Mouse (Mus musculus): ENCODE measurements at regions not wholly inside any gene's neighbourhood (a gene's known extent, or its start where the extent isn't known, plus 50 kb on each side); places are given as distances from the start of the nearest gene placed in this dataset.

DNA sequence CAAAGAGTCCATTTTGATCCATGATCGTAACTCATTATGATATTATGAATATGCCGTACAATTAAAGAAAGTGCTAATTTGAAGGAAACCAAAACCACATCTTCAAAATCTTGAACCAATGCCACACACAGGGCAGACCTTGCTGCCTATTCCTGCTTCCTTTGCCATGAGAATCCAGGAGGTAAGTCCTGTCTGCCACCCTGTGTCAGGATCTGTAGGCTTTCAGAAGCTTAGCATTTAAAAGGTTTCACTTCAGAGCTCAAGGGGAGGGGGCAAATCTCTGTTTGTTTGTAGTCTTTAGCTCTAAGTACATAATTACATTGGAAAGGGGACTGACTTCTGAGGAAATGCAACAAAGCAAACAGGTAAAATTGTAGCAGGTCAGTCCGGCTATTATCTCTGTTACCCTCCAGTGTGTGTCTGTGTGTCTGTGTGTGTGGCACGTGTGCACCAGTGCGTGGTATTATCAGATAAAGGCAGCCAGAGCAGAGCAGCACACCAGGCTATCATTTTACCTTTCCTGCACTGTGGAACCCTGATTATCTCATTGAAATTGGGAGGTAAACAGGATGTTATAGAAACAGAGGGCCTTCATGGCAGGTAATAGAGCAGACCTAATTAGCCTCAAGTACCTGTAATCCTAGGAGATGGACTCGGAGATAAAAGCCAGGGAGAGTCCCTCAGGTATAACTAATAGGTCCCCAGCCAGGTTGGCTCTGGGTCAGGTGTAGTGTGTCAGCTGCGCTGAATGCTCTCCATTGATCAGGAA is 948.0 kb upstream of the Zeb2 start:
- Histone ChIP-seq H3K4me1 (ENCODE audit: insufficient read depth, low read length) (no peaks in the 10 kb centered on the region), H3K36me3 (ENCODE audit: insufficient read depth, low read length) (no peaks in the 10 kb centered on the region), H3K9me3 (ENCODE audit: low read length) (no peaks in the 10 kb centered on the region), H3K4me2 (replicated peaks; ENCODE audit: low read depth, low read length) (no peak overlapping the region), H3K27ac (ENCODE audit: low read length) (no peak overlapping the region), H3K27me3 (ENCODE audit: insufficient read depth, low read length) (no peaks in the 10 kb centered on the region), H3K4me3 (ENCODE audit: low read length) (no peak overlapping the region), H3K9ac (replicated peaks; ENCODE audit: low read length) (no peak overlapping the region)
- ATAC-seq (ENCODE audit: low FRiP score, low TSS enrichment), result peak; percentile 81
- 51% methylated on average over 7 of the region's 7 CpGs for WGBS

DNA sequence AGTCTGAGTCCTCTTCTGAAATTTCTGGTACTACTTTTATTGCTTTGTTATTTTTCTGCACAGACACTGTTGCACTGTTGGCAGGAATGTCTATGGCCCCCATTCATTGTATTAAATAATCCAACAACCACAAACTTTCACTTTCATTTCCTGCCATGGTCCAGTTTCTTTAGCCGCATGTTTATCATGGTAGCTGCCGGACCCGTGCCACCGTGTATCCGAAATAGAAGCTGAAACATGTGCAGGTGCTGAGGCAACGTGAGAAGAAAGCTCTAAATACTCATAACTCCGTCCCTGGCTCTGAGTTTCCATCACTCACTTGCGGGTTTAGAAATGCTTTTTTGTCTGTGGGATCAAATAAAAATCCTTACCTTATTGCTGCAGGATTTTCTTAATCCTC is 938.5 kb upstream of the Zeb2 start:
- no peak overlapping the region for H3K4me3 ChIP-seq (ENCODE audit: low read length)
- H3K4me1 ChIP-seq (ENCODE audit: insufficient read depth, low read length), result no peaks in the 10 kb centered on the region
- no peak overlapping the region for H3K9ac ChIP-seq (replicated peaks; ENCODE audit: low read length)
- WGBS, result 69% methylated on average over 8 of the region's 8 CpGs
- H3K27me3 ChIP-seq (ENCODE audit: insufficient read depth, low read length), result no peaks in the 10 kb centered on the region
- no peak overlapping the region for H3K4me2 ChIP-seq (replicated peaks; ENCODE audit: low read depth, low read length)
- H3K9me3 ChIP-seq (ENCODE audit: low read length), result no peaks in the 10 kb centered on the region
- no peak for ATAC-seq (ENCODE audit: low FRiP score, low TSS enrichment)
- H3K27ac ChIP-seq (ENCODE audit: low read length), result no peak overlapping the region
- no peaks in the 10 kb centered on the region for H3K36me3 ChIP-seq (ENCODE audit: insufficient read depth, low read length)

DNA sequence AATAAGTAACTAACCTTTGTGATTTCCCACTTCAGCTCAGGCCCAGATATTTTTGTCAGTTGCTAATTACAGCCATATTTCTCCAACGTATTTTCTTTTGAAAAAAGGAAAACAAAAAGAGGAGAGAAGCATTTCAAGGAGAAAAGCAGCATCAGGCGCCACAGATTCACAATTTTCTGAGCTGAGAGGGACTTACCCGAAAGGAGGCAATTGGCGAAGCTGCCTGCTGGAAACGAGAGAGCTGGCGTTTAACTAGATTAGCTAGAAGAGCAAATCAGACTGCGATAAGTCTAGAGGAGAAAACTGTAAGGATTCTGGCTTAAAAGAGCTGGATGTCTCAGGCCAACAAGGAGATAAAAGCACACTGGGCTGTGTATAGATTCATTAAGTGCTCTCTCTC is 937.7 kb upstream of the Zeb2 start:
- Histone ChIP-seq H3K4me1 (ENCODE audit: insufficient read depth, low read length) (no peaks in the 10 kb centered on the region), H3K27ac (ENCODE audit: low read length) (no peak overlapping the region), H3K9ac (replicated peaks; ENCODE audit: low read length) (no peak overlapping the region), H3K27me3 (ENCODE audit: insufficient read depth, low read length) (no peaks in the 10 kb centered on the region), H3K36me3 (ENCODE audit: insufficient read depth, low read length) (no peaks in the 10 kb centered on the region), H3K4me2 (replicated peaks; ENCODE audit: low read depth, low read length) (no peak overlapping the region), H3K9me3 (ENCODE audit: low read length) (no peaks in the 10 kb centered on the region), H3K4me3 (ENCODE audit: low read length) (no peak overlapping the region)
- 70% methylated on average over 7 of the region's 7 CpGs for WGBS
- no peak for ATAC-seq (ENCODE audit: low FRiP score, low TSS enrichment)

DNA sequence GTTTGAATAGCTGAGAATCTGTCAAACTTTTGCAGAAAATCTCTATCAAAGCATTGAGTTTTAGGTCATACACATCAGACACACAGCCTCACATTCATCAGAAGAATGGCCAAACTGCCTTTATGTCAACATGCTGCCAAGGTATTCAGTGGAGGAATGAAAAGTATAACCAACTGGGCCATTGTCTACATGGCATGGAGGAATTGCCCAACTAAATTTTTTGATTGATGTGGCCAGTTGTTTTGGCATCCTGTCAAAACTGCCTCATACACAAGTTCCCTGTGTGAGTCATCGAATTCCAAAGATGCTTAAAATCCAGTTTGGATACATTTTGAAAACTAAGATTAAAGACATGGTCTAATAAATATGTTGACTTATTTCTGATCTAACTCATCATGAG is 904.7 kb upstream of the Zeb2 start:
- no peak for ATAC-seq (ENCODE audit: low FRiP score, low TSS enrichment)
- 86% methylated on average over 1 of the region's 1 CpGs for whole genome bisulfite sequencing
- H3K4me3 ChIP-seq (ENCODE audit: low read length), result no peak overlapping the region

DNA sequence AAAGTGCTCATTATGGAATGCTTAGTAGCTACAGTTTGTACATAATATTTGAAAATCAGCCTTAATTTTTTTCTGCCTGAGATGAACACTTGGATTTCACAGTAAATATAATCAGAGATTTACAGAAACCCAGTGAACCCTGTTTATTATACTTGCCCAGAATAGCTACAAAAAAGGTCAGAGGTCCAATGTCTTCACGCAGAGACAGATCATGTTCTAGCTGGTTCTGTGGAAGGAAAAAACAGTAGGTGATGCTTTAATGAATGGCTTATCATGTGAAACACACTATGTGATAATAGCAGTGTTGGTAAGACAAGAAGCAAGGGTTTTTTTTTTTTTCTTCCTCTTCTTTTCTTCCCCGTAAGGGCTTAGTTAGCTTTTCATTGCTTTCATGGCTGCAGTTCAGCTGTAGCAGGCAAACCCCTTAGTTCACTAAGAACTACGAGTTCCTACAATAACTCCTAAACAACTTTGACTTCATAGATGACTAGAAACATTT is 896.6 kb upstream of the Zeb2 start:
- Histone ChIP-seq H3K4me1 (ENCODE audit: insufficient read depth, low read length) (no peaks in the 10 kb centered on the region), H3K4me2 (replicated peaks; ENCODE audit: low read depth, low read length) (no peak overlapping the region), H3K4me3 (ENCODE audit: low read length) (no peak overlapping the region), H3K27ac (ENCODE audit: low read length) (no peak overlapping the region), H3K27me3 (ENCODE audit: insufficient read depth, low read length) (no peaks in the 10 kb centered on the region), H3K9me3 (ENCODE audit: low read length) (no peaks in the 10 kb centered on the region), H3K36me3 (ENCODE audit: insufficient read depth, low read length) (no peaks in the 10 kb centered on the region), H3K9ac (replicated peaks; ENCODE audit: low read length) (no peak overlapping the region)
- ATAC-seq (ENCODE audit: low FRiP score, low TSS enrichment), result no peak
- 59% methylated on average over 3 of the region's 3 CpGs for WGBS

More for the DNA sequence above, 904.7 kb upstream of the Zeb2 start:
- Histone ChIP-seq H3K9ac (replicated peaks; ENCODE audit: low read length) (no peak overlapping the region), H3K27ac (ENCODE audit: low read length) (no peak overlapping the region), H3K4me2 (replicated peaks; ENCODE audit: low read depth, low read length) (no peak overlapping the region), H3K4me1 (ENCODE audit: insufficient read depth, low read length) (no peaks in the 10 kb centered on the region), H3K36me3 (ENCODE audit: insufficient read depth, low read length) (no peaks in the 10 kb centered on the region), H3K27me3 (ENCODE audit: insufficient read depth, low read length) (no peaks in the 10 kb centered on the region), H3K9me3 (ENCODE audit: low read length) (no peaks in the 10 kb centered on the region)

DNA sequence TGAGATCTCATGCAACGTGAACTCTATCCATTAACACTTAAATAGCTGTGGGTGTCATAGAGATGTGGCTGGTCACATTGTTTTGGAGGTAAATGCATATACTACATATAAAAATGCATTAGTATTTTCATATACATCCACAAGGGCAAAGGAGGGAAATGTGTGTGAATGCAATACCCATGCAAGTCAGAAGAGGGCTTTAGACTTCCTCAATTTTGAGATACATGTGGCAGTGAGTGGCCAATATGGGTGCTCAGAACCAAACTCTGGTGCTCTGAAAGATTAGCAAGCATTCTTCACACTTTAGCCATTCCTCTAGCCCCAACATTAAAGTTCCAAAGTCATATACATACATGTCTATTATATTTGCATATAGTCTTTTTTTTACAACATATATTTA is 895.5 kb upstream of the Zeb2 start:
- WGBS, result 88% methylated on average over 1 of the region's 1 CpGs
- Histone ChIP-seq H3K36me3 (ENCODE audit: insufficient read depth, low read length) (no peaks in the 10 kb centered on the region), H3K27ac (ENCODE audit: low read length) (no peak overlapping the region)

DNA sequence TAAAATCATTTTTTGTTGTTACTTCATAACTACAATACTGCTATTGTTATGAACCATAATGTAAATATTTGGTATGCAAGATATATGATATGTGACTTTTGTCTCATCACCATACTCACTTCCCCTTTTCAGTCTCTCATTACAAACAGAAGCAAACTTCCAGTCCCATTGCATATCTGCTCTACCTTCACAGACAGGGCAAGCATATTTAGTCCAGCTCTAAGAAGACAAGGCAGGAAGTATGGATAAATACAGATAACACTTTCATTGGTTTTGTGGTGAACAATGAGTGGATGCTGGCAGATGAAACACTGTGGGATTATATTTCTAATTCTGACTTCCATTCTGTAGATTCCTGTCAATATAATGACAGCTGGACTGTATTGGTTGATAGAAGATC is 858.0 kb upstream of the Zeb2 start:
- Histone ChIP-seq H3K27me3 (ENCODE audit: insufficient read depth, low read length) (no peaks in the 10 kb centered on the region), H3K9ac (replicated peaks; ENCODE audit: low read length) (no peak overlapping the region), H3K36me3 (ENCODE audit: insufficient read depth, low read length) (no peaks in the 10 kb centered on the region), H3K9me3 (ENCODE audit: low read length) (no peaks in the 10 kb centered on the region), H3K27ac (ENCODE audit: low read length) (no peak overlapping the region), H3K4me3 (ENCODE audit: low read length) (no peak overlapping the region), H3K4me1 (ENCODE audit: insufficient read depth, low read length) (no peaks in the 10 kb centered on the region), H3K4me2 (replicated peaks; ENCODE audit: low read depth, low read length) (no peak overlapping the region)
- ATAC-seq (ENCODE audit: low FRiP score, low TSS enrichment), result no peak

More for the DNA sequence above, 895.5 kb upstream of the Zeb2 start:
- no peaks in the 10 kb centered on the region for H3K9me3 ChIP-seq (ENCODE audit: low read length)
- H3K4me1 ChIP-seq (ENCODE audit: insufficient read depth, low read length), result no peaks in the 10 kb centered on the region
- no peaks in the 10 kb centered on the region for H3K27me3 ChIP-seq (ENCODE audit: insufficient read depth, low read length)
- H3K9ac ChIP-seq (replicated peaks; ENCODE audit: low read length), result no peak overlapping the region
- ATAC-seq (ENCODE audit: low FRiP score, low TSS enrichment), result no peak
- no peak overlapping the region for H3K4me3 ChIP-seq (ENCODE audit: low read length)
- H3K4me2 ChIP-seq (replicated peaks; ENCODE audit: low read depth, low read length), result no peak overlapping the region

DNA sequence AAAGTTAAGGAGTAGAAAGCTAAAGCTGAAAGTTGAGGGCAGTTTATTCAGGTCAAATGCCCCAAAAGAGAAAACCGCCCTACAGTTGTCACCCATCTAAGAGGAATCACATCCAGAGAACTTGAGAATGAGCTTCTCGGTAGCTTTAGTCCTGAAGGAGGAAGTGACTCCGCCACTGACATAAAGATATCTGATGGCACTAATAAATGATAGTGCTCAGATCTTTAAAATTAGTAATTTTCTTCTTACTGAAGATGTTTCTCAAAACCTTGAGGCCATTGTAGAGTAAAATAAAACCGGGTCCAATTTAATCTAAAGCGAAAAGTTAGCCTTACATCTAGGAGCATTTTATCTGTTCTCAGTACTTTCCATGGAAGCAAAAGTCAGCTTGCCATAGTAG is 851.4 kb upstream of the Zeb2 start:
- no peaks in the 10 kb centered on the region for H3K4me1 ChIP-seq (ENCODE audit: insufficient read depth, low read length)
- no peaks in the 10 kb centered on the region for H3K27me3 ChIP-seq (ENCODE audit: insufficient read depth, low read length)
- 83% methylated on average over 5 of the region's 5 CpGs for WGBS

DNA sequence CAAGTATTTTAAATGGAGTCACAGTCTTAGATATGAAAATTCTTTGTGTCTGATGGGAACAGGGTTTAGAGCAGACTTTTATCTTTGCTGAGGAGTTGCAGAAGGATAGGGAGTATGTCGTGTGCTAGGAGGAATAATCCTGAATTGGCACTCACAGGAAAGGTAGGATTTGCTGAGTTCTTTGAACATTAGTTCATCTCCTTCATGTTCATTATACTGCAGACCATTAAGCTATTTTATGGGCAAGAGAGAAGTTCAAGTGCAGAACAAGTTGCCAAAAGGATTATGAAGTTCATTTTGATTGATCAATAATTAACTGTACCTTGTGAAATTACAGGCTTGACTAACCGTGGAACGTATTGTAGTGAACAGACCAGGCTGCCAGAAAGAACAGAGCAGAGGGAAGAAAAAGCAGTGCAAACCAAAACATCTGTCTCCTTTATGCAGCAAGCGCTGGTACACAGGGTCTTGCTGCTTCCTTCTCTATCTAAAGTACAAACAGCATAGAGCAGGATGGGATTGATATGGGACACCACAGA is 839.7 kb upstream of the Zeb2 start:
- H3K9me3 ChIP-seq (ENCODE audit: low read length), result no peaks in the 10 kb centered on the region
- no peaks in the 10 kb centered on the region for H3K27me3 ChIP-seq (ENCODE audit: insufficient read depth, low read length)
- H3K36me3 ChIP-seq (ENCODE audit: insufficient read depth, low read length), result no peaks in the 10 kb centered on the region
- no peak overlapping the region for H3K4me3 ChIP-seq (ENCODE audit: low read length)
- ATAC-seq (ENCODE audit: low FRiP score, low TSS enrichment), result no peak
- no peak overlapping the region for H3K4me2 ChIP-seq (replicated peaks; ENCODE audit: low read depth, low read length)
- H3K9ac ChIP-seq (replicated peaks; ENCODE audit: low read length), result no peak overlapping the region
- H3K27ac ChIP-seq (ENCODE audit: low read length), result no peak overlapping the region
- no peaks in the 10 kb centered on the region for H3K4me1 ChIP-seq (ENCODE audit: insufficient read depth, low read length)
- 56% methylated on average over 4 of the region's 4 CpGs for WGBS

More for the DNA sequence above, 851.4 kb upstream of the Zeb2 start:
- no peaks in the 10 kb centered on the region for H3K9me3 ChIP-seq (ENCODE audit: low read length)
- H3K36me3 ChIP-seq (ENCODE audit: insufficient read depth, low read length), result no peaks in the 10 kb centered on the region
- no peak overlapping the region for H3K27ac ChIP-seq (ENCODE audit: low read length)
- H3K4me3 ChIP-seq (ENCODE audit: low read length), result no peak overlapping the region
- no peak for ATAC-seq (ENCODE audit: low FRiP score, low TSS enrichment)
- H3K9ac ChIP-seq (replicated peaks; ENCODE audit: low read length), result no peak overlapping the region
- H3K4me2 ChIP-seq (replicated peaks; ENCODE audit: low read depth, low read length), result no peak overlapping the region

DNA sequence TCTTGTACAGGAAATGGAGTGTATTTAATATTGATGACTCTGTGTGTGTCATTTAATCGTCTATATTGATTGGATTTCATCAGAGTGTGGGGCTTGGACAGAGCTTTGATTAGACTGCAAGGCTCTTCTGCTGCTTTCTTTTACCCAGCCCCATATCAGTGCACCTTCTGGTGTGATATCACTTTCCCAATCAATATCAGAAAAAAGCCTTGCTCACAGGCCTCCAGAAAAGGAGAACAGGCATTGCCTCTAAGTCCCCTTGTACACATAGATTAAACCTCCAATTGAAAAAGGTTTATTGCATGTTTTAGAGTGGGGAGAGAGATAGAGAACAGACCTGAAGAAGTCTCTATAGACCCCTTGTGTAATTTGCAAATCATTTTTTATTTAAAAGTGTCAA is 831.6 kb upstream of the Zeb2 start:
- no peaks in the 10 kb centered on the region for H3K27me3 ChIP-seq (ENCODE audit: insufficient read depth, low read length)
- no peak overlapping the region for H3K27ac ChIP-seq (ENCODE audit: low read length)
- H3K9ac ChIP-seq (replicated peaks; ENCODE audit: low read length), result no peak overlapping the region
- ATAC-seq (ENCODE audit: low FRiP score, low TSS enrichment), result no peak
- H3K36me3 ChIP-seq (ENCODE audit: insufficient read depth, low read length), result no peaks in the 10 kb centered on the region
- no peaks in the 10 kb centered on the region for H3K9me3 ChIP-seq (ENCODE audit: low read length)
- 90% methylated on average over 1 of the region's 1 CpGs for WGBS
- H3K4me3 ChIP-seq (ENCODE audit: low read length), result no peak overlapping the region
- no peaks in the 10 kb centered on the region for H3K4me1 ChIP-seq (ENCODE audit: insufficient read depth, low read length)
- no peak overlapping the region for H3K4me2 ChIP-seq (replicated peaks; ENCODE audit: low read depth, low read length)
